Mouse (Mus musculus) neural tube, embryonic 14.5 days (tissue): ENCODE measurements around the gene Prm1. TPM values are rescaled to one million over a fixed set of nuclear protein-coding genes. Genes with fewer than 3 reads are reported as not detected.
"Not testable (repeated sequence)": the region's sequence is repeated elsewhere in the genome, so short reads cannot be mapped to it uniquely, and the experiment has no call there.

Source experiments
- ATAC-seq: fragments of 200-750 bp; cut with Nextera tagmentation; 2 replicates; pipeline ENCODE4 v1.8.0; 2017; ENCODE audit warnings: low read depth, mild to moderate bottlenecking, moderate TSS enrichment, moderate library complexity
- H3K27ac ChIP-seq: fragments of 300-500 bp; sonication (generic); 2 replicates; pipeline ENCODE4 v1.5.1; 2014; ENCODE audit warnings: low read depth, mild to moderate bottlenecking, control low read depth, low read length, moderate library complexity, mixed read lengths
- H3K27me3 ChIP-seq: fragments of 300-500 bp; sonication (generic); 2 replicates; pipeline ENCODE4 v1.6.1; 2014; ENCODE audit warnings: low read length; ENCODE audit not compliant: control insufficient read depth, insufficient read depth
- H3K36me3 ChIP-seq: fragments of 300-500 bp; sonication (generic); 2 replicates; pipeline ENCODE4 v1.6.1; 2014; ENCODE audit warnings: low read length, mixed read lengths; ENCODE audit not compliant: control insufficient read depth, insufficient read depth
- H3K4me1 ChIP-seq: fragments of 300-500 bp; sonication (generic); 2 replicates; pipeline ENCODE4 v1.6.1; 2014; ENCODE audit warnings: low read length; ENCODE audit not compliant: control insufficient read depth, insufficient read depth
- H3K4me2 ChIP-seq: fragments of 300-500 bp; sonication (generic); 2 replicates; pipeline ENCODE4 v1.6.1; 2014; ENCODE audit warnings: mild to moderate bottlenecking, low read depth, low read length, control low read depth
- H3K4me3 ChIP-seq: fragments of 300-500 bp; sonication (generic); 2 replicates; pipeline ENCODE4 v1.5.1; 2014; ENCODE audit warnings: low read depth, low read length, control low read depth, mixed read lengths
- H3K9ac ChIP-seq: fragments of 300-500 bp; sonication (generic); replicated peaks from 2 replicates; pipeline ENCODE4 v1.6.1; 2014; ENCODE audit warnings: low read depth, mild to moderate bottlenecking, control low read depth, low read length, mixed read lengths
- H3K9me3 ChIP-seq: fragments of 300-500 bp; sonication (generic); 2 replicates; pipeline ENCODE4 v1.6.1; 2016; ENCODE audit warnings: low read length; ENCODE audit not compliant: control insufficient read depth
- WGBS: fragments of 180-500 bp; shearing (Covaris S2); extraction: QIAGEN DNeasy Blood & Tissue Kit; methylation state at CpG from one replicate; pipeline ENCODE4 v1.1.7; 2014; 5-methylcytosine and 5-hydroxymethylcytosine counted together
- polyA plus RNA-seq: library from polyadenylated mRNA; unstranded; fragments of >200 nt; fragmentation: Nextera tagmentation; extraction: Ambion mirVana; gene quantifications from 2 replicates; pipeline ENCODE4 v1.2.1, GENCODE M21; 2014

Gene Prm1
- not detected in 2 replicates for polyA plus RNA-seq

DNA sequence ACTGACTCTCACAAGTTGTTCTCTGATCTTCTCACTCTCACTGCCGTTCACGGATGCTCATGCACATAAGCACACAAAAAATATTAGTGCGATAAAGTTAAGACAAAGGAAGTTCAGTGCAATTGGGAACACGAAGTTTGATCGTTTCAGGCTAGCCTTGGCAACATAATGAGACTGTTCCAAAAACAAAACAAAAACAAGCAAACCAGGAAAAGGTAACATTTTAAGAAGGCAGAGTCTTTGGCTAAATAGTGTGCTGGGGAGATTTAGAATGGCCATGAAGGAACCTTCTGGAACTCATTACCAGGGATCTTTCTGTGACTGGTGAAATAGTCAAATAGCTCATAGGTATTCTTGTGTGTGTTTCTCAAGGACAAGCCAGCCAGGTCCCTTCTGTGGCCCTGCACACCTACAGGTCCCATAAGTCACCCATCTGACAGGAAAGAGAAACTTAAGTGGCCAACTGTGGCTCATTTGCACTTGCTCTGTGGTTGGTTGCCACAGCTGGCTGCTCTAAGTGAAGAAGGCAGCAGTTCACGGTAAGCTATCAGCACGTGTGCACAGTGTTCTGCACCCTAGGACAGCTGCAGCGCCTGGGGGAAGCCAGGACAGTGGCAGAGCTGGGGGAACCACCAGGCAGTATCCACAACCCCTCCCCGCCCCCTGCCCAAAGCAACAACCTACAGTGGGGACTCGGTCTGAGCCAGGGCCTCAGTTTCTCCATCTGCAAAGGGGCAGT lies at the start of gene Prm1:
Prm1 (minus strand) TSS at position 51 of the 739 bp plus-strand sequence.
- Histone ChIP-seq H3K9me3 (no peaks in the 10 kb centered on the region), H3K36me3 (no peaks in the 10 kb centered on the region), H3K4me1 (no peaks in the 10 kb centered on the region), H3K4me2 (no peak within 1 kb of the TSS), H3K27me3 (no peaks in the 10 kb centered on the region), H3K9ac (no peak within 1 kb of the TSS), H3K27ac (no peak within 1 kb of the TSS), H3K4me3 (no peak within 1 kb of the TSS)
- ATAC-seq = no peak
- WGBS = 79% methylated on average over 10 of the region's 10 CpGs

DNA sequence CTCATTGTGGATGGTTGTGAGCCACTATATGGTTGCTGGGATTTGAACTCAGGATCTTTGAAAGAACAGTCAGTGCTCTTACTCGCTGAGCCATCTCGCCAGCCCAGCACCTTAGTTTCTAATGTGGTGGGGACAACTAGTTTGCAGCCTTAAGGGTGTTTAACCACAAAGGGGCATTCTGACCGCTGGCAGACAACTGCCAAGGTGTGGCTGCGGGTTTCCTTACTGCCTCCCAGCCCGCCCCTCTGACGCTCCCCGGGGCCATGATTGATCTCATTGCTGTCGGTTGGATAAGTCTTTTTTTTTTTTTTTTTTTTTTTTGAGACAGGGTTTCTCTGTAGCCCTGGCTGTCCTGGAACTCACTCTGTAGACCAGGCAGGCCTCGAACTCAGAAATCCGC lies 46.6 kb upstream of the Prm1 start:
- ATAC-seq, H3K27me3 ChIP-seq, H3K4me2 ChIP-seq, H3K9me3 ChIP-seq, H3K4me1 ChIP-seq, H3K4me3 ChIP-seq, H3K27ac ChIP-seq, H3K9ac ChIP-seq, H3K36me3 ChIP-seq: not testable (repeated sequence)
- WGBS = 87% methylated on average over 10 of the region's 10 CpGs

DNA sequence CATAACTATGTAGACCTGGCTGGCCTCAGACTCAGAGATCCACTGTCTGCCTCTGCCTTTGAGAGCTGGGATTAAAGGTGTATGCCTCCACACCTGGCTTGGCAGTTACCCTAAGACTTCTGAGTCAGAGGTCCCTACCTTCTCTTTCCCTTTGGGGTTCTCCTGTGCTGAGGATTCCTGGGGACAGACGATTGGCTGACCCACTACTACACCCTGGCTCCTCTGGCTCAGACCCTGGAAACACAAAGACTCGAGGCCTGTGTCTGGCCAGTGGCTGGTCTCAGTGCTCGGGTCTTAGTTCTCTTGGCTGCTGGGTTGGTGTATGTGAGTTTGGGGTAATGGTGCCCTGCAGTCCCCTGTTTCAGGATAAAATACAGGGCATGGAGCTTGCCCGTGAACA lies 45.3 kb upstream of the Prm1 start:
- Histone ChIP-seq H3K4me2 (no peak overlapping the region), H3K4me1 (no peaks in the 10 kb centered on the region), H3K27me3 (no peaks in the 10 kb centered on the region), H3K27ac (no peak overlapping the region), H3K9ac (no peak overlapping the region), H3K4me3 (no peak overlapping the region), H3K9me3 (no peaks in the 10 kb centered on the region), H3K36me3 (no peaks in the 10 kb centered on the region)
- WGBS = 47% methylated on average over 4 of the region's 4 CpGs
- ATAC-seq = no peak

DNA sequence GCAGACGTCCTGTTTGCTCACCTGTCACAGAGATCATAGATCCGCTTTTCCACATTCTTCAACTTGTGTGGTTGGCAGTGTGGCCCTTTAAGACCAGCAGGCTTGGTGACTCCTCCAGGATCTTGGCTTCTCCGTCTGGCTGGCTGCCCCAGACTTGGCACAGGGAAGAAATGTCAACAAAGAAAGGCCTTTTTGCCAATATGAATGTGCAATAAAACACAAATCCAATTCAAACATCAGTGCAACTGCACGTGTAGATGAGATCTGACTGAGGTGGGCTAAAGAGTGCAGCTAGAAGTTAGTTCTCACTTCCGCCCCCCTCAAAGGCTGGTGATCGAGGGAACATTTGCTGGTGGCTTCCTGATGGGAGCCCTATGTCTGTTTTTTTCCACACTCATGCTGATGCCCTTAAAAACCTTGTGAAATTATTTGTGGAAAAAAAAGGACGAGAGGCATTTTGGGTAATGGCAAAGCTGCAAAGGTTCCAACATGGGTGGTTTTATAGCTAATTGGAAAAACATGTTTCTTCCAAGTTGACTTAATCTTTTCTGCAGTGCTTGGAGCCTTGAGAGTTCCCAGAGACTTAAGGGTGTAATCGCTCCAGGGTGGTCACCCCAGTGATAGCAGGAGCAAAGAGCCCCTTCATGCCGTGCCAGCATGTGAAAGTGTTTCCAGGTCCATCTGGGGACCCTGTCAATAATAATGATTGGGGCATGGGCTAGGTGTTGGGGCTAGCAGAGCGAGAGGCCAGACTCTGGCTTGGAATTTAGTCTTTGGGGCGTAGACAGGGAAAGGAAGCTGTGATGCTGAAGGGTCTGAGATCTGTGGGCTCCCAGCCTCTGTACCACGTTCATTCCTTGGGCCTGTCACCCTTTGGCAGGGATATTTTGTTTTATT lies 44.6 kb upstream of the Prm1 start:
- WGBS = 74% methylated on average over 12 of the region's 12 CpGs
- no peaks in the 10 kb centered on the region for H3K27me3 ChIP-seq

DNA sequence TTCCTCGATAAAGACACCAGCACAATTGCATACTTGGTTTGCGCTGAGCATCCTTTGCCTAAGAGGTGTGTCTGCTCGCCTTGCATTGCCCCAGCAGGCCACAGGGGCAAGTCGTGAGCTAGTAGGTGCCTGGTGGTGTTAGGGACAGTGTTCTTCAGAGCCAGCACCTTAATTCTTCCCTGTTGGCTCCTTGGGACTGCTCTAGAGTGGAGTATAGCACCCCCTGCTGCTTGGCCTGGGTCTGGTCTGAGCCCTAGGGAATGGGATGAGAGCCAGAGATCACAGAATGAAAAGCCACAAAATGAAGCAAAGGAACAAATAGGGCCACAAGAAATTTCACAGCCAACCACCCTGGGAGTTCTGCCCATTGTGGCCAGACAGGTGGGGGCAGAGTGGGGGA lies 40.9 kb upstream of the Prm1 start:
- WGBS = 62% methylated on average over 4 of the region's 4 CpGs
- ATAC-seq = peak; percentile 79
- H3K9ac ChIP-seq = no peak overlapping the region
- no peaks in the 10 kb centered on the region for H3K9me3 ChIP-seq
- H3K4me3 ChIP-seq = no peak overlapping the region
- no peak overlapping the region for H3K4me2 ChIP-seq
- H3K27ac ChIP-seq = no peak overlapping the region
- no peaks in the 10 kb centered on the region for H3K4me1 ChIP-seq
- H3K36me3 ChIP-seq = no peaks in the 10 kb centered on the region
- H3K27me3 ChIP-seq = no peaks in the 10 kb centered on the region

More for the DNA sequence above, 44.6 kb upstream of the Prm1 start:
- Histone ChIP-seq H3K9ac (no peak overlapping the region), H3K4me1 (no peaks in the 10 kb centered on the region), H3K36me3 (no peaks in the 10 kb centered on the region), H3K27ac (no peak overlapping the region), H3K9me3 (no peaks in the 10 kb centered on the region), H3K4me2 (no peak overlapping the region), H3K4me3 (no peak overlapping the region)
- no peak for ATAC-seq

DNA sequence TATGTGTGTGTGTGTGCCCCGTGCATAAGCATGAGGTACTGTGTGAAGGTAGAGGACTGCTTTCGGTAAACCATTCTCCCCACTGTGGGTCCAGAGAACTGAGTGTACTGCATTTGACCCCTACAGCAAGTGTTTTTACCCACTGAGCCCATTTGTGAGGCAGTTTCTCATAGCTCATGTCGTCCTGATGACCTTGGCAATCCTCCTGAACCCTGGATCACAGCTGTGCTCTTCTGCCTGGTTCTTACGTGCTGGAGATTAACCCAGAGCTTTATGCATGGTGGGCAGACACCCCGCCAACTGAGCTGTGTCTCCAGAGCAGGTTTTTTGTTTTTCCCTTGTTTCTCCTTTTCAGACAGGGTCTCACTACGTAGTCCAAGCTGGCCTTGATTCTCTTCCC lies 40.3 kb upstream of the Prm1 start:
- Histone ChIP-seq H3K36me3 (no peaks in the 10 kb centered on the region), H3K27ac (no peak overlapping the region), H3K9ac (no peak overlapping the region), H3K4me3 (no peak overlapping the region), H3K4me1 (no peaks in the 10 kb centered on the region), H3K27me3 (no peaks in the 10 kb centered on the region), H3K4me2 (no peak overlapping the region), H3K9me3 (no peaks in the 10 kb centered on the region)
- ATAC-seq = no peak
- 78% methylated on average over 6 of the region's 6 CpGs for WGBS

DNA sequence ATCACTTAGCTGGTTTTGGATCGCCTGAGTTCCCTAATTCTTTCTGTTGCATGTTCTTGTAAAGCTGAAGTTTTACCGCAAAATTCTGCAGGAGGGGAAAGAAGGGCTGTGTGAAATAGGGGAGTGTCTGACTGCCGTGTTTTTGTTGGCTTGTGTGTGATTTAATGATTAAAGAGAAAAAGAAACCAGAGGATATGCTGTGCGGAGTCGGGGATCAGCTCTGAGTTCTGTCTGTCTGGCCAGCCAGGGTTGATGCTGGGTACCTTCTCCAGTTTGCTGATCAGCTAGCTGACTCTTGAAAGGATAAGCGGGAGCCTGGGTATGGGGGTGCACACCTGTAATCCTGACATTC lies 38.7 kb upstream of the Prm1 start:
- no peaks in the 10 kb centered on the region for H3K4me1 ChIP-seq
- H3K27ac ChIP-seq = no peak overlapping the region
- 67% methylated on average over 6 of the region's 6 CpGs for WGBS
- H3K36me3 ChIP-seq = no peaks in the 10 kb centered on the region
- ATAC-seq = no peak
- no peak overlapping the region for H3K9ac ChIP-seq
- no peak overlapping the region for H3K4me3 ChIP-seq
- no peaks in the 10 kb centered on the region for H3K9me3 ChIP-seq
- H3K4me2 ChIP-seq = no peak overlapping the region
- no peaks in the 10 kb centered on the region for H3K27me3 ChIP-seq

DNA sequence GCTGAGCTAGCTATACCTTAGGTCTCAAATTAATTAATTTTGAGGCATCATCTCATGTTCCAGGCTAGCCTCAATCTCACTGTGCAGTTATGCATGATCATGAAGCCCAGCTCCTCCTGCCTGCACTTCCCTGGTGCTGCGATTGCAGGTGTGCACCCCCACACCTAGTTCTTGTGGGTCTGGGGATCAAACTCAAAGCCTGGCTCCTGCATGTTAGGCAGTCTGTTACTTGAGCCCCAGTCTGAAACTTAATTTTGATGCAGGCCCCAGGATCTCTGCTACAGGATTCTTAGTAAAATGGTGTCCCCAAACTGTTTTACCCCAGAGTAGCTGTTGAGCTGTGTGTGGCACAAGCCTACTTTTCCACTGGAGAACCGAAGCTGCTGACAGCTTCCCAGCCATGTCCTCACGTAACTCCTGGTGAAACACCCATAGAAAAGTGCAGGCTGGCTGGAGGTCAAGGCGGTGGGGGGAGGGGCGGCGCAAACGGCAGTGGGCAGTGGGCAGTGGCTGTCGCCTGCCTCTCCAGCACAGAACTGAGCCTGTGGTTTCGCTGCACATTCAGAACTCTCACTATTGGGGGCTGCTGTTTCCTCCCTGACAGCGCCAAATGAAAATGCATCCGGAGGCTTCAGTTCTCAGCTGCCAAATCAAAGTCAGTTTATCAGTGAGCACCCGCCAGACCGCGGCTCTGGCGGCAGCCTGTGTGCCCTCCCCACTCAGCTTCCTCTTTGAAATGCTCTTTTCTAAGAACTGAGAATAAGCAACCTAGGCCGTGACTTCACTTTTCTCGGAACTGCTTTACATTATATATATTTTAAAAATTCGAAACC lies 38.1 kb upstream of the Prm1 start:
- Histone ChIP-seq H3K27ac (no peak overlapping the region), H3K27me3 (no peaks in the 10 kb centered on the region), H3K36me3 (no peaks in the 10 kb centered on the region), H3K9ac (no peak overlapping the region), H3K9me3 (no peaks in the 10 kb centered on the region), H3K4me1 (no peaks in the 10 kb centered on the region), H3K4me2 (peak overlapping the region; percentile 30; the same call in 1 of the 2 replicates), H3K4me3 (no peak overlapping the region)
- peak; percentile 54; the same call in 1 of the 2 replicates for ATAC-seq
- WGBS = 28% methylated on average over 18 of the region's 18 CpGs
